ENCODE assay signal across 16 mouse cellular contexts in the genomic region with DNA sequence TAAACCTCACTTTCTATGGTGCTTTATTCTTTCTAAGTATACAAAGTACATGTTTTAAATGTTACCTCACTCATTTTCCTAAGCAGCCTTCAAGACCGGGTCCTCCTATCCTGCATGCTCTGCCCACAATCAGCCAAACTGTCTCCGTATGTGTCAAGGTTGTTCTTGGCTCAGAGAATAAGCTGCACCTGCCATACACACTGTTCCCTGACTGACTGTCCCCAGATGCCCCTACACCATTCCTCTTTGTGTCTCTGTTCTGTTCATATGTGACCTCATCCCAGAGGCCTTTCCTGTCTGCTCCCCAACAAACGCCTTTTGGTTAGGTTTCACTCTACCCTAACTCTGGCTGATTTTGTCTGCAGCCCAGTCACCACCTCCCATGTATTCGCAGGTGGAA. TPM values are rescaled to one million over a fixed set of nuclear protein-coding genes. Genes with fewer than 3 reads are reported as not detected.
DNase-seq lines count a peak whose midpoint lies in the region; ATAC-seq and TF ChIP-seq lines count a peak whose summit lies in the region.
"Had no signal": no experiment of that assay in that cellular context is flagged by ENCODE, and none has a peak within 500 bp of the region (broad histone marks: within the 10 kb centered on the region; RNA-seq: fewer than 3 reads in every experiment).

No protein-coding gene starts in this region.

- DNase-seq in forebrain, postnatal 0 days: no peak
- DNase-seq in forebrain, embryonic 10.5 days (ENCODE audit: extremely low spot score, low spot score): no peak
- DNase-seq in kidney, adult 18-20 months: peak; percentile 21
- no peak for DNase-seq in kidney, postnatal 10 days
- peak; percentile 66 for DNase-seq in heart, postnatal 0 days (ENCODE audit: low spot score)
- DNase-seq in kidney, postnatal 0 days (ENCODE audit: low spot score): no peak
- no peak for DNase-seq in layer of hippocampus, postnatal 36 days
- DNase-seq: liver; right cerebral cortex, postnatal 4 days; thymus, adult 2 months had no signal

- H3K9me3 ChIP-seq in forebrain, postnatal 0 days (ENCODE audit: low read length): no peaks in the 10 kb centered on the region
- H3K9me3 ChIP-seq in forebrain, embryonic 10.5 days: no peaks in the 10 kb centered on the region
- no peaks in the 10 kb centered on the region for H3K9me3 ChIP-seq in heart, postnatal 0 days (replicated peaks; ENCODE audit: control insufficient read depth, low read length)
- H3K9me3 ChIP-seq in kidney, postnatal 0 days (replicated peaks; ENCODE audit: low read length): no peaks in the 10 kb centered on the region
- H3K9me3 ChIP-seq: embryonic facial prominence, embryonic 15.5 days; heart, embryonic 13.5 days; midbrain, embryonic 12.5 days; neural tube, embryonic 12.5 days had no signal

- no peak for TF ChIP-seq EP300 in heart, postnatal 0 days (IDR thresholded peaks at IDR 0.05; ENCODE audit: low read depth)

- no peak overlapping the region for H3K4me3 ChIP-seq in forebrain, postnatal 0 days (ENCODE audit: low read depth, low read length)
- H3K4me3 ChIP-seq in forebrain, embryonic 10.5 days: no peak overlapping the region
- H3K4me3 ChIP-seq in heart, postnatal 0 days (ENCODE audit: low read depth, low read length): no peak overlapping the region
- H3K4me3 ChIP-seq in kidney, postnatal 0 days (replicated peaks; ENCODE audit: low read depth, low read length): no peak overlapping the region
- H3K4me3 ChIP-seq: embryonic facial prominence, embryonic 15.5 days; heart, embryonic 13.5 days; midbrain, embryonic 12.5 days; neural tube, embryonic 12.5 days had no signal

- no peak overlapping the region for H3K4me2 ChIP-seq in forebrain, postnatal 0 days (ENCODE audit: low read depth)
- H3K4me2 ChIP-seq in heart, postnatal 0 days (ENCODE audit: low read depth, low read length): no peak overlapping the region
- H3K4me2 ChIP-seq in kidney, postnatal 0 days (ENCODE audit: low read length): no peak overlapping the region
- H3K4me2 ChIP-seq: embryonic facial prominence, embryonic 15.5 days; heart, embryonic 13.5 days; midbrain, embryonic 12.5 days; neural tube, embryonic 12.5 days had no signal

- H3K27me3 ChIP-seq in forebrain, postnatal 0 days (ENCODE audit: insufficient read depth, low read length): no peaks in the 10 kb centered on the region
- H3K27me3 ChIP-seq in forebrain, embryonic 10.5 days (ENCODE audit: poor library complexity, severe bottlenecking): no peaks in the 10 kb centered on the region
- no peaks in the 10 kb centered on the region for H3K27me3 ChIP-seq in heart, postnatal 0 days (ENCODE audit: control insufficient read depth, insufficient read depth, low read length)
- no peaks in the 10 kb centered on the region for H3K27me3 ChIP-seq in kidney, postnatal 0 days (ENCODE audit: insufficient read depth, low read length)
- H3K27me3 ChIP-seq: embryonic facial prominence, embryonic 15.5 days; heart, embryonic 13.5 days; midbrain, embryonic 12.5 days; neural tube, embryonic 12.5 days had no signal

- TF ChIP-seq CTCF in forebrain, postnatal 0 days (IDR thresholded peaks at IDR 0.05; ENCODE audit: low read depth): no peak
- TF ChIP-seq CTCF in heart, postnatal 0 days (IDR thresholded peaks at IDR 0.05; ENCODE audit: low read depth): no peak
- TF ChIP-seq CTCF in kidney, postnatal 0 days (IDR thresholded peaks at IDR 0.05; ENCODE audit: low read depth): no peak

- ATAC-seq in forebrain, postnatal 0 days: no peak
- peak; percentile 82 for ATAC-seq in heart, postnatal 0 days (ENCODE audit: insufficient read depth, low read depth)
- no peak for ATAC-seq in kidney, postnatal 0 days (replicated peaks; ENCODE audit: low FRiP score, low read depth)
- no peak for ATAC-seq in megakaryocyte progenitor cell, adult 5-6 weeks (replicated peaks; ENCODE audit: poor library complexity)
- ATAC-seq: lung, postnatal 0 days had no signal

- no peaks in the 10 kb centered on the region for H3K36me3 ChIP-seq in forebrain, postnatal 0 days (ENCODE audit: insufficient read depth)
- no peaks in the 10 kb centered on the region for H3K36me3 ChIP-seq in forebrain, embryonic 10.5 days (replicated peaks)
- no peaks in the 10 kb centered on the region for H3K36me3 ChIP-seq in heart, postnatal 0 days (replicated peaks; ENCODE audit: control insufficient read depth, insufficient read depth, low read length)
- H3K36me3 ChIP-seq in kidney, postnatal 0 days (ENCODE audit: insufficient read depth, low read length): no peaks in the 10 kb centered on the region
- H3K36me3 ChIP-seq: embryonic facial prominence, embryonic 15.5 days; heart, embryonic 13.5 days; midbrain, embryonic 12.5 days; neural tube, embryonic 12.5 days had no signal

- H3K9ac ChIP-seq in forebrain, postnatal 0 days: no peak overlapping the region
- H3K9ac ChIP-seq in heart, postnatal 0 days (replicated peaks; ENCODE audit: low read depth, low read length): no peak overlapping the region
- no peak overlapping the region for H3K9ac ChIP-seq in kidney, postnatal 0 days (ENCODE audit: low read depth, low read length)
- H3K9ac ChIP-seq: embryonic facial prominence, embryonic 15.5 days; heart, embryonic 13.5 days; midbrain, embryonic 12.5 days; neural tube, embryonic 12.5 days had no signal

- H3K4me1 ChIP-seq in forebrain, postnatal 0 days (ENCODE audit: insufficient read depth): 0 out of 2 replicates have a peak, but pooled peaks cover 2% of the 10 kb centered on the region
- peaks cover 7% of the 10 kb centered on the region for H3K4me1 ChIP-seq in forebrain, embryonic 10.5 days
- peaks cover 5% of the 10 kb centered on the region; the same call in 1 of the 2 replicates for H3K4me1 ChIP-seq in heart, postnatal 0 days (ENCODE audit: control insufficient read depth, insufficient read depth)
- 0 out of 2 replicates have a peak, but pooled peaks cover 4% of the 10 kb centered on the region for H3K4me1 ChIP-seq in kidney, postnatal 0 days (replicated peaks; ENCODE audit: insufficient read depth, low read length)
- H3K4me1 ChIP-seq: embryonic facial prominence, embryonic 15.5 days; midbrain, embryonic 12.5 days had no signal

- H3K27ac ChIP-seq in forebrain, postnatal 0 days (ENCODE audit: low read depth, low read length): 0 out of 2 replicates have a peak overlapping the region, but pooled peaks have one; percentile 9
- H3K27ac ChIP-seq in forebrain, embryonic 10.5 days: no peak overlapping the region
- no peak overlapping the region for H3K27ac ChIP-seq in heart, postnatal 0 days (ENCODE audit: low read depth)
- H3K27ac ChIP-seq in kidney, postnatal 0 days: peak overlapping the region; percentile 47
- H3K27ac ChIP-seq: embryonic facial prominence, embryonic 15.5 days; heart, embryonic 13.5 days; midbrain, embryonic 12.5 days; neural tube, embryonic 12.5 days had no signal

- 55% methylated on average over 4 of the region's 4 CpGs for WGBS in forebrain, postnatal 0 days
- 82% methylated on average over 4 of the region's 4 CpGs for WGBS in forebrain, embryonic 10.5 days
- WGBS in heart, postnatal 0 days: 35% methylated on average over 4 of the region's 4 CpGs
- 43% methylated on average over 4 of the region's 4 CpGs for WGBS in kidney, postnatal 0 days

RNA-seq across cellular contexts. Expression of gene Fam160a1, which starts 10.2 kb away (rescaled TPM):
- 2.6 and 2.8 TPM in 2 replicates for total RNA-seq in forebrain, postnatal 0 days (2014; rRNA removed)
- 0.57 and 0.67 TPM in 2 replicates for polyA plus RNA-seq in forebrain, postnatal 0 days (2015; fragmentation: Nextera tagmentation; extraction: Ambion mirVana)
- 0.40 and 0.49 TPM in 2 replicates for polyA plus RNA-seq in forebrain, embryonic 10.5 days (2016; fragmentation: Nextera tagmentation; extraction: Ambion mirVana)
- total RNA-seq in heart, postnatal 0 days (2014; rRNA removed; ENCODE audit: low replicate concordance): 34.6 and 37.8 TPM in 2 replicates
- 9.4 and 10.5 TPM in 2 replicates for polyA plus RNA-seq in heart, postnatal 0 days (2015; fragmentation: Nextera tagmentation; extraction: Ambion mirVana)
- 5.5 and 6.8 TPM in 2 replicates for polyA plus RNA-seq in kidney, postnatal 0 days (2015; fragmentation: Nextera tagmentation; extraction: Ambion mirVana)
- total RNA-seq in megakaryocyte progenitor cell, adult 5-6 weeks (2015): not detected in 2 replicates
- not detected in 2 replicates for total RNA-seq in megakaryocyte progenitor cell, adult 5-6 weeks (2017)
- 10 to 100 TPM; 11.1 to 15.5 TPM for total RNA-seq in layer of hippocampus, postnatal 36 days (2021)

Comparison
In these comparisons a context has a peak if more than half of its experiments do, and no peak if none do; other contexts are left out.
1. DNase-seq: peak in kidney, adult 18-20 months (single experiment) and heart, postnatal 0 days (single experiment); none in forebrain, postnatal 0 days (single experiment), forebrain, embryonic 10.5 days (single experiment), kidney, postnatal 10 days (single experiment), kidney, postnatal 0 days (single experiment) and layer of hippocampus, postnatal 36 days (0 of 2).
2. H3K27ac ChIP-seq: peak in forebrain, postnatal 0 days (single experiment) and kidney, postnatal 0 days (single experiment); none in forebrain, embryonic 10.5 days (single experiment) and heart, postnatal 0 days (single experiment).